Mouse (Mus musculus) hindbrain, embryonic 12.5 days (tissue): ENCODE data around the gene Rab40b. TPM values are rescaled to one million over a fixed set of nuclear protein-coding genes. Genes with fewer than 3 reads are reported as not detected.
"Not testable (repeated sequence)": the region's sequence is repeated elsewhere in the genome, so short reads cannot be mapped to it uniquely, and the experiment has no call there.

Experiments used
- ATAC-seq: fragments of 200-750 bp; cut with Nextera tagmentation; 2 replicates; pipeline ENCODE4 v1.8.0; 2017; ENCODE audit warnings: moderate TSS enrichment; ENCODE audit not compliant: low FRiP score
- H3K27ac ChIP-seq: fragments of 300-500 bp; sonication (generic); 2 replicates; pipeline ENCODE4 v1.5.1; 2016; ENCODE audit warnings: mild to moderate bottlenecking
- H3K27me3 ChIP-seq: fragments of 300-500 bp; sonication (generic); 2 replicates; pipeline ENCODE4 v1.6.1; 2016; ENCODE audit warnings: mild to moderate bottlenecking
- H3K36me3 ChIP-seq: fragments of 300-500 bp; sonication (generic); 2 replicates; pipeline ENCODE4 v1.6.1; 2016; ENCODE audit warnings: mild to moderate bottlenecking
- H3K4me1 ChIP-seq: fragments of 300-500 bp; sonication (generic); 2 replicates; pipeline ENCODE4 v1.6.1; 2016
- H3K4me2 ChIP-seq: fragments of 300-500 bp; sonication (generic); replicated peaks from 2 replicates; pipeline ENCODE4 v1.6.1; 2016; ENCODE audit warnings: mild to moderate bottlenecking
- H3K4me3 ChIP-seq: fragments of 300-500 bp; sonication (generic); 2 replicates; pipeline ENCODE4 v1.5.1; 2016; ENCODE audit warnings: mild to moderate bottlenecking
- H3K9ac ChIP-seq: fragments of 300-500 bp; sonication (generic); 2 replicates; pipeline ENCODE4 v1.6.1; 2016; ENCODE audit warnings: mild to moderate bottlenecking, moderate library complexity
- H3K9me3 ChIP-seq: fragments of 300-500 bp; sonication (generic); replicated peaks from 2 replicates; pipeline ENCODE4 v1.6.1; 2016; ENCODE audit warnings: mild to moderate bottlenecking
- WGBS: fragments of 180-500 bp; shearing (Covaris S2); methylation state at CpG from one replicate; pipeline ENCODE4 v1.1.7; 2016; 5-methylcytosine and 5-hydroxymethylcytosine counted together
- polyA plus RNA-seq: library from polyadenylated mRNA; unstranded; fragments of >200 nt; fragmentation: Nextera tagmentation; extraction: Ambion mirVana; gene quantifications from 2 replicates; pipeline ENCODE4 v1.2.1, GENCODE M21; 2016

The Rab40b gene
- polyA plus RNA-seq, 1 experiment from 2014 or later, result 7.2 TPM

DNA sequence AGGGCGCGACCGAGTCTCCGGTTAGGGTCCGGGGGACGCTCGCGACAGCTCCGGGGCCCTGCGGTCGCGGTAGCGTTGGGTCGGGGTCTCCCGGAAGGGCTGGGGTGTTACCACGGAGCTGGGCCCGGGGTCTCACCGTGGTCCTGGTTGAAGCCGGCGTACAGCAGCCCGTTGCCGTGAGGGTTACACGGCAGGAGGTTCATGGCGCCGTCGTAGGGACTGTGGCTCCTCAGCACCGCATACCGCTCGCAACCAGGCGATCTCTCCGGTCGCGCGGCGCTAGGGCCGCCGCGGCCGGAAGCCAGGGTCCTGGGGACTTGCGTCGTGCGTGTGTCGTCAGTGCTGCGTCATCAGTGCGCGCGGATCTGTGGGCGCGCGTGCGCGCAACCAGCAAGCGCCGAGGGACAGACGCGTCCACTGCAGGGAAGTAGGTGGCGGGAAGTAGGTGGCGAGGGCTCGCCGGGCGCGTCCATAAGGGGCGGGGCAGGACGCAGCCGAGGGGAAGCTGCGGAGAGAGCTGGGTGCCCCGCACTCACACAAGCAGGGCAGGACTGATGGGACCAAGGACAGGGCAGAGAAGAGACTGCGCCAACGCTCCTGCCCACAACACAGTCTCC is 33.9 kb downstream of the Rab40b start, which contains the start of gene Wdr45b:
Gene Wdr45b (minus strand): TSS at position 355 of the 617 bp plus-strand sequence.
- Histone ChIP-seq H3K27me3 (no peaks in the 10 kb centered on the region), H3K36me3 (0 out of 2 replicates have a peak, but pooled peaks cover 6% of the 10 kb centered on the region), H3K9ac (peak within 1 kb of the TSS; percentile 92), H3K4me2 (peak within 1 kb of the TSS; percentile 91), H3K4me3 (peak within 1 kb of the TSS; percentile 94), H3K4me1 (peaks cover 18% of the 10 kb centered on the region), H3K9me3 (no peaks in the 10 kb centered on the region), H3K27ac (peak within 1 kb of the TSS; percentile 84)
- under 1% methylated on average over 68 of the region's 69 CpGs for WGBS
- peak; percentile 95 for ATAC-seq

DNA sequence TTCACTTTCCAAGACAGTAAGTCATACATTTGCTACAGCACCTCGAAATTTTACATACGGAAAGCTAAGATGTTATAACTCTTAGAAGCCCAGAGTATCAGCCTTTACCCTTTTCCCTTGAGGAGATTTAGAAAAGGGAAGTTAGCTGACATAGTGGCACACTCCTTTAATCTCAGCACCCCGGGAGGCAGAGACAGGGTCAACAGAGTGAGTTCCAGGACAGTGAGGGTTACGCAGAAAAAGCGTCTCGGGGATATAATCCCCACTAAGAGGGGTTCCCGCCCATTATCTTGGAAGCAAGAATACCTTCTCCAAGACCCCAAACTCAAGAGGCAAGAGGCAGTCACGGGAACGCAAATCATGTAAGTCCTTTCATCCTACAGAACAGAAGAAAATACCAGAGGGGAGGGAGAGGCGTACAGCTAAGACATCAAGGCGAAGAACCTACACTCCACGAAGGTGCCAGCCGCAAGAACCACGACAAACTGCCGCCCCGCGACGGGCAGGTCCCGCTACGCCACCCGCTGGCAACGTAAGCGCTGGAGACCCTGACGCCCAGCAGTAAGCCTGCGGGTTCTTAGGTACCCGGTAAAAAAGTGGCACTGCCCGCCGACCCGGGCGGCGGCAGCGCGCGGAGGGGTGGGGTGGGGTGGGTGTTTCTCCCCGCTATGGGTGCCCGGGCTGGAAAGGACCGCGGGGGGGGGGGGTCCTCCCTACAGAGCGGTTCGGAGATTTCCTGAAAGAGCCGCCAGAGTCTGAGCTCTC is 34.5 kb downstream of the Rab40b start:
- WGBS, result 4% methylated on average over 41 of the region's 41 CpGs
- H3K27ac ChIP-seq, result peak overlapping the region; percentile 84
- H3K9me3 ChIP-seq, result no peaks in the 10 kb centered on the region
- H3K4me1 ChIP-seq, result peaks cover 18% of the 10 kb centered on the region
- peak overlapping the region; percentile 91 for H3K4me2 ChIP-seq
- 0 out of 2 replicates have a peak, but pooled peaks cover 6% of the 10 kb centered on the region for H3K36me3 ChIP-seq
- peak overlapping the region; percentile 94 for H3K4me3 ChIP-seq
- no peaks in the 10 kb centered on the region for H3K27me3 ChIP-seq
- H3K9ac ChIP-seq, result peak overlapping the region; percentile 92
- ATAC-seq, result no peak

DNA sequence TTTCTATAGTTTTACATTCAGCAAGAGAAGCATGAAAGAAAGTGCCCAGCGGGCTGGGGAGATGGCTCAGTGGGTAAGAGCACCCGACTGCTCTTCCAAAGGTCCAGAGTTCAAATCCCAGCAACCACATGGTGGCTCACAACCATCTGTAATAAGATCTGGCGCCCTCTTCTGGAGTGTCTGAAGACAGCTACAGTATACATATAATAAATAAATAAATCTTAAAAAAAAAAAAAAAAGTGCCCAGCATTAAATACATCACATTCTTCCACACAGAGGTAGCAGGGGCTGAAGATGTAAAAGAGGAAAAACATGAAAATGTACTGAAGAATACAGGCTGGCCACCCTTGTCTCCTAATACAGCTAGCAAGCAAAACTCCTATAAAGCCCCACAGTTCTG is 39.3 kb downstream of the Rab40b start:
- not testable (repeated sequence) for ATAC-seq, H3K4me2 ChIP-seq, H3K9ac ChIP-seq, H3K4me3 ChIP-seq, H3K9me3 ChIP-seq, H3K27me3 ChIP-seq, H3K27ac ChIP-seq
- 77% methylated on average over 3 of the region's 3 CpGs for WGBS
- Histone ChIP-seq H3K36me3 (peaks cover 27% of the 10 kb centered on the region), H3K4me1 (peaks cover 11% of the 10 kb centered on the region)

DNA sequence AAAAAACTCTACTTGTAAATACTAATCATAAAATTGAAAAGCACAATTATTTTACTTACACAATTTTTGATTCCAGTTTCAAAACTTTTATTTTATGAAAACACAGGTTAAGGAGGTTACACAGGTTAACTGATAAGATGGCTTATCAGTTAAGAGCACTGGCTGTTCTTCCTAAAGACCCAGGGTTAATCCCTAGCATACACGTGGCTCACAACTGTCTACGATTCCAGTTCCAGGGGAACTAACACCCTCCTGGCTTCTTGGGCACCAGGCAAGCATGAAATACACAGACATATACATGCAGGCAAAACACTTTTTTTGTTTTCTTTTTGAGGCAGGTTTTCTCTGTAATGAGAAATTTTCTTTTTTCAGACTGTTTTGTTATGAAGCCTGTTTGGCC is 39.9 kb downstream of the Rab40b start:
- Histone ChIP-seq H3K27ac (no peak overlapping the region), H3K4me3 (no peak overlapping the region), H3K36me3 (peaks cover 27% of the 10 kb centered on the region), H3K9ac (no peak overlapping the region), H3K4me1 (peaks cover 7% of the 10 kb centered on the region), H3K9me3 (no peaks in the 10 kb centered on the region), H3K4me2 (no peak overlapping the region), H3K27me3 (no peaks in the 10 kb centered on the region)
- ATAC-seq, result no peak
- 91% methylated on average over 2 of the region's 2 CpGs for WGBS

DNA sequence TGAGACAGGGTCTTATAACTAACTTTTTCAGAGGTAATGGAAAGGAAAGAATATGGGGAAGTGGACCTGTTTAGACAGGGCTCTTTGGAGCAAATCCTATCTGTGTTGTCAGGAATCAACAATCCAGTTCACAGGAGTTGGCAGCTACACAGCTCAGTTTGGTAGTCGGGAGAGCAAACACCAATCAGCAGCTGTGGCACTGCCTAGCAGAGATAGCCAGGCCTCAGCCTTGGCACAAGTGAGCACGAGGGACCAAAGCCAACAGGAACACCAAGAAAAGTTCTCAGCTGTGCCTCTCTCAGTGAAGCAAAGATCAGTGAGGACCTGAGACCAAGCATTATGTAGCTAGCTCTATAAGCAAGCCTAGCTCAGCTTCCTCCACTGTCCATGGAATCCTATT is 41.0 kb downstream of the Rab40b start:
- no peak overlapping the region for H3K4me2 ChIP-seq
- H3K9me3 ChIP-seq, result no peaks in the 10 kb centered on the region
- no peak overlapping the region for H3K27ac ChIP-seq
- no peaks in the 10 kb centered on the region for H3K4me1 ChIP-seq
- no peak overlapping the region for H3K9ac ChIP-seq
- WGBS, result 95% methylated on average over 2 of the region's 2 CpGs
- no peaks in the 10 kb centered on the region for H3K27me3 ChIP-seq
- H3K36me3 ChIP-seq, result peaks cover 27% of the 10 kb centered on the region
- no peak for ATAC-seq
- no peak overlapping the region for H3K4me3 ChIP-seq

DNA sequence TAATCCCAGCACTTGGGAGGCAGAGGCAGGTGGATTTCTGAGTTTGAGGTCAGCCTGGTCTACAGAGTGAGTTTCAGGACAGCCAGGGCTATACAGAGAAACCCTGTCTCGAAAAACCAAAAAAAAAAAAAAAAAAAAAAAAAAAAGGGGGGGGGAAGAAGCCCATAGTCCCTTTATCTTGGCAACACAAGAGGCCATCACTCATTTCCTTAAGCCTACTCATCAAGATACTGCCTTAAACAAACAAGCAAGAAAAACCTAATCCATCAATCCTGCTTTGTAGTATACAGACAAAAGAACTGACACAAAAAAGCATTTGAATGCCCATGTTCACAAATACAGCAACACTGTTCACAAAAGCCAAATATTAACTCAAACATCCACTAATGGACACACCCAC is 45.6 kb downstream of the Rab40b start:
- not testable (repeated sequence) for H3K4me1 ChIP-seq, H3K9me3 ChIP-seq, ATAC-seq, H3K9ac ChIP-seq, H3K27me3 ChIP-seq, H3K4me3 ChIP-seq, H3K4me2 ChIP-seq, H3K27ac ChIP-seq
- H3K36me3 ChIP-seq, result peaks cover 28% of the 10 kb centered on the region
- whole genome bisulfite sequencing, result no CpG with 5 or more reads among the region's 1 CpGs

DNA sequence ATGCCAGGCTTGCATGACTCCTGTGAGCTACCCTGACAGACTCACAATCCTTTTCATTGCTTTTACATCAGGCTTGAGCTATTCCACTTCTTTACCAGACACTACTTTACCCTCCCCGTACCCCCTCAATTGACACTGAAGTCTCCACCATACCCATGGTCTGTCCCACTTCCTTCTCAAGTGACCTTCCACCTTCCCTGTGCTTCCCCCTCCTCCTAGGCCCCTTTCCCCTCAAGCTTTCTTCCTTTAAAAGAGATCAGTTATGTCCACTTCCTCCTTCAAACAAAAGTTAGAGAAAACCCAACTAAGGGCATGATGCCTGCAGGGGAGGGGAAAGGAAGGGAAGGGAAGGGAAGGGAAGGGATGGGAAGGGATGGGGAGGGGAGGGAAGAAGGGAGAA is 47.8 kb downstream of the Rab40b start:
- Histone ChIP-seq H3K9ac (no peak overlapping the region), H3K4me2 (no peak overlapping the region), H3K4me3 (no peak overlapping the region), H3K27ac (no peak overlapping the region), H3K9me3 (no peaks in the 10 kb centered on the region), H3K36me3 (peaks cover 27% of the 10 kb centered on the region), H3K4me1 (no peaks in the 10 kb centered on the region), H3K27me3 (no peaks in the 10 kb centered on the region)
- WGBS, result 100% methylated on average over 1 of the region's 1 CpGs
- no peak for ATAC-seq

DNA sequence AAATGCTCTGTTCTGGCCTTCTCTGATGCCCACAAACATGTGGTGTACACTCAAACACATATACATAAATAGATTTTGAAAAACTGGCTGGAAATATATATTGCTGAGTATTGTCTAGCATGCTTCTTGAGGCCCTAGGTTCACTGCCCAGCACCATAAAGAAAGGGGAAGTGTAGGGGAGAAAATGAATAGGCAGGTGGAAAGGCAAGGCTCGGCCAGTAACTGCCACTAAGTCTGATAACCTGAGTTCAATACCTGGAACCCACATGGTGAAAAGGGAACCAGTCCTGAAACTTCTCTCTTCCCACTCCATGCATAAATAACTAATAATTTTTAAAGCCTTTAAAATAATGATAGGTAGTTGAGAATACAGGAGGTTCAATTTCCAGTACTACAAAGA is 48.4 kb downstream of the Rab40b start:
- H3K27me3 ChIP-seq, result no peaks in the 10 kb centered on the region
- no peak overlapping the region for H3K27ac ChIP-seq
- H3K36me3 ChIP-seq, result peaks cover 32% of the 10 kb centered on the region
- no peak overlapping the region for H3K4me3 ChIP-seq
- no peak overlapping the region for H3K4me2 ChIP-seq
- no peak overlapping the region for H3K9ac ChIP-seq
- 90% methylated on average over 1 of the region's 1 CpGs for WGBS
- H3K9me3 ChIP-seq, result no peaks in the 10 kb centered on the region
- H3K4me1 ChIP-seq, result no peaks in the 10 kb centered on the region
- ATAC-seq, result no peak

DNA sequence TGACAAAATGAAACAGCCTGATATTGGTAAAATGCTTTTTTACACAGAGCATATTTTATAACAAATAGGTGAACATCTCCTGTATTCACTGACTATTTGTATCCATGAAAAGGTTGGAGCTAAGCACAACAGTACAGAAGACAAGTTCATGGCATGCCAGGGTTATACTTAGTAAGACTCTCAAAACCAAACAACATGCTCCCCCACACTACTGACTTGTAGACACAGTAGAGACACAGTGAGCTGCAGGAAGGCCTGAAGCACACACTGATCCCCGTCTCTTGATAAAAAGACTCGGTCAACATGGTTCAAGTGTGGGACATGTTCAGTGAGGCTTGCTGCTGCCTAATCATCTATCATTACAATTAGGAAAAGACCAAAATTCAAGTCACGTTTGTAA is 56.4 kb downstream of the Rab40b start:
- no peak overlapping the region for H3K4me3 ChIP-seq
- H3K9ac ChIP-seq, result no peak overlapping the region
- H3K9me3 ChIP-seq, result no peaks in the 10 kb centered on the region
- H3K4me2 ChIP-seq, result no peak overlapping the region
- no peaks in the 10 kb centered on the region for H3K27me3 ChIP-seq
- H3K4me1 ChIP-seq, result no peaks in the 10 kb centered on the region
- WGBS, result 95% methylated on average over 3 of the region's 3 CpGs
- H3K36me3 ChIP-seq, result peaks cover 77% of the 10 kb centered on the region
- no peak overlapping the region for H3K27ac ChIP-seq
- ATAC-seq, result no peak

DNA sequence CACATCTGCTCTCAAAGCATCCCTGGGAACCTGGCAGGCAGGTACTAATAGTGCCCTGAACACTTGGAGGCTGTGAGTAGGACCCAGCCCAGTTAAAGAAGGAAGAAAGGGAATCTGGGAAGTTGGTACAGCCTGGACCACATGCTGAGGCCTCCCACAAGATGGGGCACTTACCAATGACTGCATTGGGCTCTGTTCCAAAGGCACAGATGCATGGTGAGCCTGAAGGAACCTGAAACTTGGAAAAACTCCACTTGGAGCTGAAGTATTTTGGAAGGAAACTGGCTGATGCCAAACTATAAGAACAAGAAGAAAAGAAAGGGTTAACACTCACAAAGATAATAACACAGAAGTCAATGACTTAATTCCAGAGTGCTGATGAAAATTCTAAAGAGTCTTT is 59.4 kb downstream of the Rab40b start:
- Histone ChIP-seq H3K9me3 (no peaks in the 10 kb centered on the region), H3K9ac (no peak overlapping the region), H3K4me3 (no peak overlapping the region), H3K27me3 (no peaks in the 10 kb centered on the region), H3K4me2 (no peak overlapping the region), H3K36me3 (peaks cover 51% of the 10 kb centered on the region), H3K27ac (no peak overlapping the region), H3K4me1 (no peaks in the 10 kb centered on the region)
- ATAC-seq, result no peak

DNA sequence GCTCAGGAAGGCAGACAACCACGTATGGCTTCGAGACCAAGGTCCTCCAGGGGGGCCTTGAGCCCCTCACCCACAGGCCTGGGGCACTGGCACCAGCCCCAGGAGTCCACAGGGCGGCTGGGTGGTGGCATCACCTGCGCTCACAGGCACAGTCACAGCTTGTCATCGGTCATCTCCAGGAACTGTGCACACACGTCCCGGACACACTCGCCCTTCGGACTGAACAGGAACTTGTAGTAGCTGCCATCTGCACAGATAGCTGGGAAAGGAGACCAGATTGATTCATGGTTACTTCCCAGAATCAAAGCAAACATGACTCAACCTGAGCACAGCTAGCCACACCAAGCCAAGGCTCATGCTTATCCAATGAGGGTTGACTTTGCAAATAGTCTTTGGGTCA is 59.8 kb downstream of the Rab40b start:
- H3K4me1 ChIP-seq, result no peaks in the 10 kb centered on the region
- WGBS, result 98% methylated on average over 9 of the region's 9 CpGs
- no peak overlapping the region for H3K4me2 ChIP-seq
- H3K27me3 ChIP-seq, result no peaks in the 10 kb centered on the region
- no peaks in the 10 kb centered on the region for H3K9me3 ChIP-seq
- H3K4me3 ChIP-seq, result no peak overlapping the region
- peaks cover 50% of the 10 kb centered on the region for H3K36me3 ChIP-seq
- ATAC-seq, result no peak
- no peak overlapping the region for H3K9ac ChIP-seq
- no peak overlapping the region for H3K27ac ChIP-seq

DNA sequence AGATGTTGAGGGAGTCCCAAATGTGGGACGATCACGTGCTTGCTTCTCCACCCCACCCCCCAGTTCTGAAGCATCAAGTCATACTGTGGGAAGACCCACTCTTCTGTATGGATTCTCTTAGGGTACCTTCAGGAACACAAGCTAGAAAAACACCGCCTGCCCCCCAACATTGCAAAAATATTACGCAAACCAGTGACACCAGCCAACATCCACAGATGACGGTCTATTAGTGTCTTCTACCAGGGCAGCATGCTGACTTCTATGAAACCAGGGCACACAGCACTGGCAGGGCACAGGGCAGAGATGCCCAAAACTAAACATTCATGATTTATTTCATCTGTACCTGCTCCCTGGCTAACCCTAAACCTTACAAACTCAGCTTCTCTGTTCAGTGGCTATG is 61.4 kb downstream of the Rab40b start:
- ATAC-seq, result no peak
- Histone ChIP-seq H3K9me3 (no peaks in the 10 kb centered on the region), H3K36me3 (peaks cover 40% of the 10 kb centered on the region), H3K9ac (no peak overlapping the region), H3K4me1 (no peaks in the 10 kb centered on the region), H3K27me3 (no peaks in the 10 kb centered on the region), H3K4me2 (no peak overlapping the region), H3K27ac (no peak overlapping the region), H3K4me3 (no peak overlapping the region)
- 97% methylated on average over 5 of the region's 5 CpGs for WGBS

DNA sequence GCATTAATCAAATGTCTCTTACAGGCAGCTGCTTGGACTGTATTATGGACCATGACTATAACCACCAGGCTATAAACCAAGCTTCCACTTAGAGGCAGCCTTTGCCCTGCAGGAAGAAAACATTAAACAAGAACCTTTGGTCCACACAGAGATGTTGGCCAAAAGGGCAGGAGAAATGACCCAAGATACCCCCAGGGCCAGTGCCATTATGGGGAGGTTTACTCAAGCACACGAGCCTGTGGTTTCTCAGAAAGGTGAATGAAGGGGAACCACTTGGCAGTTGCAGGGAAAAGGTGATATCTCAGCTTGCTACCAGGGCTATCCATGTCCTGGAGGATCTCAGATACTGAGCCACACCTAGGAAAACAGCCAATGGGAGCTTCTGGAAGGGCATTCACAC is 62.0 kb downstream of the Rab40b start:
- Histone ChIP-seq H3K4me2 (no peak overlapping the region), H3K27ac (no peak overlapping the region), H3K27me3 (no peaks in the 10 kb centered on the region), H3K36me3 (peaks cover 38% of the 10 kb centered on the region), H3K9me3 (no peaks in the 10 kb centered on the region; the same call in 1 of the 2 replicates), H3K9ac (no peak overlapping the region), H3K4me1 (no peaks in the 10 kb centered on the region), H3K4me3 (no peak overlapping the region)
- 74% methylated on average over 1 of the region's 1 CpGs for whole genome bisulfite sequencing
- no peak for ATAC-seq
